Mouse (Mus musculus) mature B cell (primary cell): ENCODE results near the gene Diras2.
"Not testable (repeated sequence)": the region's sequence is repeated elsewhere in the genome, so short reads cannot be mapped to it uniquely, and the experiment has no call there.

Experiments
- in situ Hi-C: fragments of 300-500 bp; cut with MboI; formaldehyde crosslinking; loops from 2 replicates; pipeline ENCODE4 v1.14.3; 2019

The Diras2 gene

GRCm38 (mm10) chr13:52519425-52519824 lies 11.7 kb downstream of the Diras2 start:
- in situ Hi-C loops = no loop called here

GRCm38 (mm10) chr13:52518377-52518776 lies 12.7 kb downstream of the Diras2 start:
- in situ Hi-C loops = no loop called here

GRCm38 (mm10) chr13:52517021-52517420 lies 14.1 kb downstream of the Diras2 start:
- in situ Hi-C loops = no loop called here

GRCm38 (mm10) chr13:52516561-52516960 lies 14.5 kb downstream of the Diras2 start:
- in situ Hi-C loops = no loop called here

- in situ Hi-C loops = no loop called here
Observed at GRCm38 (mm10) chr13:52516051-52516450, 15.0 kb downstream of the Diras2 start.

GRCm38 (mm10) chr13:52513554-52513953 lies 17.5 kb downstream of the Diras2 start:
- in situ Hi-C loops = no loop called here

GRCm38 (mm10) chr13:52512356-52512755 lies 18.7 kb downstream of the Diras2 start:
- in situ Hi-C loops = no loop called here

- in situ Hi-C loops = no loop called here
Observed at GRCm38 (mm10) chr13:52510172-52510880, 20.8 kb downstream of the Diras2 start.

GRCm38 (mm10) chr13:52507460-52508293 lies 23.4 kb downstream of the Diras2 start:
- in situ Hi-C loops = no loop called here

- in situ Hi-C loops = not testable (repeated sequence)
Observed at GRCm38 (mm10) chr13:52506822-52507221, 24.3 kb downstream of the Diras2 start.

- in situ Hi-C loops = not testable (repeated sequence)
Observed at GRCm38 (mm10) chr13:52505683-52506285, 25.3 kb downstream of the Diras2 start.

GRCm38 (mm10) chr13:52501686-52502085 lies 29.4 kb downstream of the Diras2 start:
- in situ Hi-C loops = no loop called here

- in situ Hi-C loops = no loop called here
Observed at GRCm38 (mm10) chr13:52497029-52497550, 34.0 kb downstream of the Diras2 start.

GRCm38 (mm10) chr13:52488821-52489220 lies 42.3 kb downstream of the Diras2 start:
- in situ Hi-C loops = no loop called here

- in situ Hi-C loops = no loop called here
Observed at GRCm38 (mm10) chr13:52484064-52484463, 47.0 kb downstream of the Diras2 start.

GRCm38 (mm10) chr13:52481786-52482185 lies 49.3 kb downstream of the Diras2 start:
- in situ Hi-C loops = no loop called here

GRCm38 (mm10) chr13:52479146-52479545 lies 51.9 kb downstream of the Diras2 start:
- in situ Hi-C loops = no loop called here

- in situ Hi-C loops = no loop called here
Observed at GRCm38 (mm10) chr13:52476998-52477601, 54.0 kb downstream of the Diras2 start.

- in situ Hi-C loops = no loop called here
Observed at GRCm38 (mm10) chr13:52476222-52476621, 54.9 kb downstream of the Diras2 start.

- in situ Hi-C loops = no loop called here
Observed at GRCm38 (mm10) chr13:52475264-52475663, 55.8 kb downstream of the Diras2 start.

GRCm38 (mm10) chr13:52474807-52475206 lies 56.3 kb downstream of the Diras2 start:
- in situ Hi-C loops = no loop called here
